Mouse (Mus musculus) lung, adult 2 months (tissue): ENCODE data around the gene Nxpe4.

Experiments
- CTCF ChIP-seq: fragments of 200-500 bp; IDR thresholded peaks from 2 replicates; pipeline ENCODE4 v1.5.1; 2011; ENCODE audit warnings: mild to moderate bottlenecking, low read length, control low read depth; ENCODE audit not compliant: insufficient read depth
- POLR2A ChIP-seq: fragments of 200-500 bp; IDR thresholded peaks from 2 replicates; pipeline ENCODE4 v1.6.1; 2011; ENCODE audit warnings: low read depth, mild to moderate bottlenecking, control low read depth, low read length, borderline replicate concordance; ENCODE audit errors: extremely low read depth

DNA sequence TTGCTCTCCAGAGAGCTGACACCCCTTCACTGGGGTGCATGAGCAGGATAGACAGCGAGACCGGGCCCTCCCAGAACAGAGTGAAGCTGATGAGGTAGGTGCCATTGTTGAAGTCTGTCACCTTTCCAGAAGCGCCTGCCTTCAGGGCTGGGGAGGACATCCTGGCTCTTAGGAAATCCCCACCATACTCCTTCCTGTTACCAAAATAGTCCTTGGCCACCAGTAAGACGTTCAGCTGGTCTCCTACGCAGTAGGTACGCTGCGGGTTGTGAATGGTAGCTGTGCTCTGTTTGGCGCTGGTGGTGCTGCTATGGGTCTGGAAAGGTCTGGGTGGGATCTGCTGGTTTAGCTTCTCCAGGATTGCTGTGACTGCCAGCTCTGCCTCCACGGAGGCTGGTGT lies 164.5 kb downstream of the Nxpe4 start:
- TF ChIP-seq POLR2A: no peak
- no peak for TF ChIP-seq CTCF
